Mouse (Mus musculus) heart, embryonic 16.5 days (tissue): ENCODE data around the gene Slc27a5. TPM values are rescaled to one million over a fixed set of nuclear protein-coding genes. Genes with fewer than 3 reads are reported as not detected.
A peak's percentile ranks its signal among the peaks of the same experiment; 100 is the strongest.

Experiments
- ATAC-seq: fragments of 200-750 bp; cut with Nextera tagmentation; replicated peaks from 2 replicates; pipeline ENCODE4 v1.8.0; 2017; ENCODE audit warnings: moderate number of reproducible peaks; ENCODE audit not compliant: insufficient read depth, low FRiP score; ENCODE audit errors: extremely low read depth
- H3K27ac ChIP-seq: fragments of 300-500 bp; sonication (generic); 2 replicates; pipeline ENCODE4 v1.5.1; 2014; ENCODE audit warnings: mild to moderate bottlenecking, low read length, control low read depth, moderate library complexity
- H3K27me3 ChIP-seq: fragments of 300-500 bp; sonication (generic); 2 replicates; pipeline ENCODE4 v1.6.1; 2014; ENCODE audit warnings: low read length, mixed read lengths; ENCODE audit not compliant: control insufficient read depth, insufficient read depth
- H3K36me3 ChIP-seq: fragments of 300-500 bp; sonication (generic); 2 replicates; pipeline ENCODE4 v1.6.1; 2014; ENCODE audit not compliant: control insufficient read depth, insufficient read depth
- H3K4me1 ChIP-seq: fragments of 300-500 bp; sonication (generic); 2 replicates; pipeline ENCODE4 v1.6.1; 2014; ENCODE audit warnings: low read length, mixed read lengths; ENCODE audit not compliant: control insufficient read depth, insufficient read depth
- H3K4me2 ChIP-seq: fragments of 300-500 bp; sonication (generic); 2 replicates; pipeline ENCODE4 v1.6.1; 2014; ENCODE audit warnings: low read depth, mild to moderate bottlenecking, control low read depth, low read length
- H3K4me3 ChIP-seq: fragments of 300-500 bp; sonication (generic); 2 replicates; pipeline ENCODE4 v1.5.1; 2014; ENCODE audit warnings: mild to moderate bottlenecking, control low read depth, low read length
- H3K9ac ChIP-seq: fragments of 300-500 bp; sonication (generic); 2 replicates; pipeline ENCODE4 v1.6.1; 2014; ENCODE audit warnings: low read length, control low read depth
- H3K9me3 ChIP-seq: fragments of 300-500 bp; sonication (generic); replicated peaks from 2 replicates; pipeline ENCODE4 v1.6.1; 2016; ENCODE audit warnings: low read length; ENCODE audit not compliant: control insufficient read depth
- WGBS: fragments of 180-500 bp; shearing (Covaris S2); extraction: QIAGEN DNeasy Blood & Tissue Kit; methylation state at CpG from one replicate; pipeline ENCODE4 v1.1.7; 2014; 5-methylcytosine and 5-hydroxymethylcytosine counted together
- polyA plus RNA-seq: library from polyadenylated mRNA; unstranded; fragments of >200 nt; fragmentation: Nextera tagmentation; extraction: Ambion mirVana; gene quantifications from 2 replicates; pipeline ENCODE4 v1.2.1, GENCODE M21; 2015

Gene Slc27a5
- polyA plus RNA-seq, 1 experiment from 2014 or later: not detected

DNA sequence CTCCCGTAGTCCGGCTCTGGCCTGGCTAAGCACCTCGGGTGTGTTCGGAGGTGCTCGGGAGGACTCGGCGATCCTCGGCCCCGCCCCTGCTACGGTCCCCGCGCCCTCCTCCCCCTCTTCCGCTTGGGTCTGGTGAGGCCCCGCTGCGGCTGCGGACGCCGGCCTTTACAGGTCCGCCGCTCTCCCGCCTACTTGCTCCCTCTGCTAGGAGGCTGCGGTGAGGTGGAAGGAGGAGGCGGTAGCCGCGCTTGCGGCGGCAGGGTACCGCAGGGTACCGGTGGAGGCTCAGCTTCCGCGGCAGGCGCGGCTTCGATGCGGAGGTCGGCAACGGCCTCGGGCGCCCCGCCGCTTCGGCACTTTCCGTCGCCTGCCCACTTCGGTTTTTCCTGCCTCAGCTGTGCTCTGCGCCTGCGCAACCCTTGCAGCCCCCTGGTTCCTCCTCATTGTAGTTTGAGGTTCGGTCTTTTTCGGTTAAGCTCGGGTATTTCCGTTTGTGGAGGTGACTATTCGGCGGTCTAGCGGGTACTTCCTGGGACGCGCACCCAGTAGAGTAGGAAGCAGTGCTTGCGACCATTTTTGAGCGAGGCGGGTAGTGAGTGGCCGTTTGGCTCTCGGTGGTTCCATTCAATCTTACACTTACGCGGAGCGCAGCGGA, 40.0 kb upstream of the Slc27a5 start, which contains the start of gene Ube2m:
Gene Ube2m (minus strand): TSS at position 375 of the 655 bp plus-strand sequence.
- H3K4me1 ChIP-seq: peaks cover 32% of the 10 kb centered on the region
- H3K4me3 ChIP-seq: peak within 1 kb of the TSS; percentile 87
- H3K27me3 ChIP-seq: peaks cover 9% of the 10 kb centered on the region
- H3K36me3 ChIP-seq: peaks cover 12% of the 10 kb centered on the region
- H3K9me3 ChIP-seq: no peaks in the 10 kb centered on the region; the same call in 1 of the 2 replicates
- peak within 1 kb of the TSS; percentile 99 for H3K27ac ChIP-seq
- peak; percentile 91 for ATAC-seq
- peak within 1 kb of the TSS; percentile 96 for H3K4me2 ChIP-seq
- peak within 1 kb of the TSS; percentile 90 for H3K9ac ChIP-seq
- WGBS: 0% methylated on average over 63 of the region's 65 CpGs

GRCm38 (mm10) chr7:13037366-13037765, 39.4 kb upstream of the Slc27a5 start:
- no peaks in the 10 kb centered on the region for H3K9me3 ChIP-seq
- peak overlapping the region; percentile 90 for H3K9ac ChIP-seq
- peak overlapping the region; percentile 99 for H3K27ac ChIP-seq
- under 1% methylated on average over 32 of the region's 33 CpGs for WGBS
- ATAC-seq: peak; percentile 4; the same call in 1 of the 2 replicates
- H3K4me3 ChIP-seq: peak overlapping the region; percentile 87
- peak overlapping the region; percentile 96 for H3K4me2 ChIP-seq
- H3K36me3 ChIP-seq: peaks cover 15% of the 10 kb centered on the region
- peaks cover 33% of the 10 kb centered on the region for H3K4me1 ChIP-seq
- peaks cover 4% of the 10 kb centered on the region; the same call in 1 of the 2 replicates for H3K27me3 ChIP-seq

- Histone ChIP-seq H3K9ac (peak overlapping the region; percentile 90), H3K9me3 (no peaks in the 10 kb centered on the region), H3K4me2 (peak overlapping the region; percentile 96), H3K27ac (peak overlapping the region; percentile 99), H3K36me3 (peaks cover 19% of the 10 kb centered on the region), H3K4me1 (peaks cover 33% of the 10 kb centered on the region), H3K27me3 (no peaks in the 10 kb centered on the region), H3K4me3 (peak overlapping the region; percentile 87)
- ATAC-seq: no peak
- 29% methylated on average over 4 of the region's 4 CpGs for WGBS
Observed at GRCm38 (mm10) chr7:13036806-13037205, 38.8 kb upstream of the Slc27a5 start.

GRCm38 (mm10) chr7:13035211-13035855, 37.3 kb upstream of the Slc27a5 start:
- H3K27ac ChIP-seq: peak overlapping the region; percentile 85
- whole genome bisulfite sequencing: 86% methylated on average over 17 of the region's 17 CpGs
- no peaks in the 10 kb centered on the region for H3K27me3 ChIP-seq
- peaks cover 33% of the 10 kb centered on the region for H3K4me1 ChIP-seq
- H3K4me3 ChIP-seq: no peak overlapping the region; the same call in 1 of the 2 replicates
- H3K36me3 ChIP-seq: peaks cover 34% of the 10 kb centered on the region
- H3K9me3 ChIP-seq: no peaks in the 10 kb centered on the region
- H3K4me2 ChIP-seq: peak overlapping the region; percentile 86; the same call in 1 of the 2 replicates
- no peak for ATAC-seq
- peak overlapping the region; percentile 62; the same call in 1 of the 2 replicates for H3K9ac ChIP-seq

DNA sequence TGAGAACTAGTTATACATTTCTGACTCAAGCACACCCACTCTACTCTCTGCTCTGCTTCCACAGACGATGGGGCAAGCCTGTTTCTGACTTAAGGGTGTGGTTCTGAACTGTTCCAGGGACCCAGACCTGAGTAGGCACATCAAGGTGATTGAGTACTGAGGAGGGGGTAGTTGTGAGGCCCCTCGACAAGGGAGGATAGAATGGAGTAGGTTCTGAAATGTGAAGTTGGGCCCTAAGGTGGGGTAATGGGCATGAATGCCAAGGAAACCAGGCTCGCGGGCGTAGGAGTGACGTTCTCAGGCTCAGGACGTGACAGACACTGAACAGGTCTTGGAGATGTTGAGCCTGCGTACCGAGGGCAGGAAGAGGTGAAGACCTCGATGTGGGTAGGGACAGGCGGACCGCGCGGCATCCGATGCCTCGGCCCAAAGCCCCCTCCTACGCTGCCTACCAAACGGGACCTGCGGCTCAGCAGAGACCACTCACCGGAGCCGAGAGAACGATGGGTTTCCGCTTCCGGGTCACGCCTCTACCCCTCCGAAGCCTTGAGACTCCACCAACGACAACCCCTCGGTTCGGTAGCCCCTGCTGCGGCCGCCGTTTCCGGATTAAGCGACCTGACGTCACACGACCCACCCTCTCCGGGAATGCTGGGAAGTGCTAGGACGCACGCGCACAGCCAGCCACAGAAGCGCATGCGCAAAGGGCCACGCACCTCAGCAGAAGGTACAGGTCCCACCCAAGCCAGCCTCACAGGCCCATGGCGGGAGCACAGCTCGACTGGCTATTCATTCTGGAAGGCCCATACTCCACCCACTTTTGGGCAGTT, 36.4 kb upstream of the Slc27a5 start, which contains the start of gene Chmp2a:
Gene Chmp2a (minus strand): TSS at position 660 of the 830 bp plus-strand sequence.
- Histone ChIP-seq H3K4me2 (peak within 1 kb of the TSS; percentile 86), H3K27ac (peak within 1 kb of the TSS; percentile 85), H3K36me3 (peaks cover 44% of the 10 kb centered on the region), H3K9me3 (no peaks in the 10 kb centered on the region), H3K9ac (peak within 1 kb of the TSS; percentile 85), H3K27me3 (no peaks in the 10 kb centered on the region), H3K4me3 (peak within 1 kb of the TSS; percentile 74), H3K4me1 (peaks cover 31% of the 10 kb centered on the region)
- under 1% methylated on average over 45 of the region's 45 CpGs for WGBS
- peak; percentile 67 for ATAC-seq

DNA sequence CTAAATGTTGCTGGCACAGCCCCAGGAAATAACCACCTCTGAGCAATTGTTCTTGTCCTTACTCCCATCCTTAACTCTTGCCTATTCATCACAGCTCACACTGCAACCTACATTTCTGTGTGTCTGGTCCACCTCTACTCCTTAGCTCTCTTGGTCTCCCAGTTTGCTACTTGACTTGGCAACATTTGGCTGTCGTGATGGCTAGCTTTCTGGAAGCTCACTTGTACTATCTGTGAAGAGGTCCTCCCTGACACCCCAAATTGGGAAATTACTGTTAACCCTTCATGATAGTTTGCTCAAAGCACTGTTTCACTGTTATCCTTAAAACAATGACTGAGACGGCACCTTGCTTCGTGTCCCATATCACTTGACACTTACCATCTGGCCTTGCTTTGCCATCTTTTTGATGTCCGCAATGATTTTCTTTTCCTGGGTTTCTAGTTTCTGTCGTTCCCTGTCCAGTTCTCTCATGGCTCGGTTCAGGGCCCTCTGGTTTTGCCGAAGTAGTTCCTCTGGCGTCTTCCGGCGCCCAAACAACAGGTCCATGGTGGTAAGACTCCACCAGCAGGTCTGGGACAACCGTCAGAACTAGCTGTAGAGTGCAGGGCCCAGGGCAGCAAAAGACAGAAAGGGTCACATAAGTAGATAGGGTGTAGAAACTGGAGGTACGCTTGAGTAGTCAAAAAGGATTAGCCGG, 35.6 kb upstream of the Slc27a5 start:
- H3K27me3 ChIP-seq: no peaks in the 10 kb centered on the region
- H3K4me1 ChIP-seq: peaks cover 24% of the 10 kb centered on the region
- H3K36me3 ChIP-seq: peaks cover 51% of the 10 kb centered on the region
- H3K4me3 ChIP-seq: peak overlapping the region; percentile 74
- no peaks in the 10 kb centered on the region for H3K9me3 ChIP-seq
- peak overlapping the region; percentile 85 for H3K9ac ChIP-seq
- ATAC-seq: no peak
- peak overlapping the region; percentile 86 for H3K4me2 ChIP-seq
- peak overlapping the region; percentile 85 for H3K27ac ChIP-seq
- WGBS: 42% methylated on average over 13 of the region's 13 CpGs

DNA sequence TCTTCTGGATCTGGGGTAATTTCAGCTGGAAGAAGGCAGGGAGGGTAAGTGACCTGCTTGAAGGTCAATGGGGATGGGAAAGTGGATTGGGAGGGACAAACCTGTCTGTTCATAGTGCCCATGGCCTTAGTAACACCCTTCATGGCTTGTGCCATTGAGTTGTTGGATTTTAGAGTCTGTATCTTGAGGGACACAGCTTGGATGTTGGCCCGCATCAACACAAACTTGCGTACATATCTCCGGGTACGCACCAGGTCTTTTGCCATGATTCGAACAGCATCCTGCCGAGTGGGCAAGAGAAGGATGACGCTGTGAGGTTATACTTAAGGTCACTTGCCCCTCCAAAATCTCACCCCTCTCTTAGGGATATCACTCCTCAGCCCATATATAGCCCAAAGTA, 34.5 kb upstream of the Slc27a5 start:
- WGBS: 86% methylated on average over 7 of the region's 7 CpGs
- Histone ChIP-seq H3K27me3 (no peaks in the 10 kb centered on the region), H3K4me2 (no peak overlapping the region), H3K27ac (no peak overlapping the region), H3K36me3 (peaks cover 62% of the 10 kb centered on the region), H3K9me3 (no peaks in the 10 kb centered on the region), H3K4me1 (peaks cover 24% of the 10 kb centered on the region), H3K9ac (no peak overlapping the region), H3K4me3 (no peak overlapping the region)
- no peak for ATAC-seq

DNA sequence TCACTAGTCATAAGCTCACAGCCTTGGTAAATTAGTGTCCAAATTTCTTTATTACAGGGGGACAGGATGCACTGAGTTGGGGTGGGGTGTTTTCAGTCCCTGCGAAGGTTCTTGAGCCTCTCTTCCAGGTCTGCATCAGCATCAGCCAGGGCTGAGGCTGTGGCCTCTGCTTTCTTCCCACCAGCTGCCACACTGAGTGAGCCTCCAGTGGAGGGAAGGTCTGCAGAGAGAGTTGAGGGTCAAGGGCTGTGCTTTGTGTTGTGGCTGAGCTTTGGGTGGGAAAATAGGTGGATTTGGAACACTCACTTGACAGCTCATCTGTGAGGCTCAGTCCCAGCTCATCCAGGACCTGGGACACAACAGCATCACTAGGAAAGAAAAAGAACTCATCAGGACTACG, 34.0 kb upstream of the Slc27a5 start:
- Histone ChIP-seq H3K36me3 (peaks cover 68% of the 10 kb centered on the region), H3K4me3 (no peak overlapping the region), H3K27ac (no peak overlapping the region), H3K4me2 (no peak overlapping the region), H3K9me3 (no peaks in the 10 kb centered on the region), H3K9ac (no peak overlapping the region), H3K27me3 (no peaks in the 10 kb centered on the region), H3K4me1 (peaks cover 24% of the 10 kb centered on the region)
- 83% methylated on average over 2 of the region's 2 CpGs for WGBS
- ATAC-seq: no peak
